Mouse (Mus musculus): Measurements from ENCODE around the gene Pacrg. TPM values are rescaled to one million over a fixed set of nuclear protein-coding genes. Genes with fewer than 3 reads are reported as not detected.

The Pacrg gene
- polyA plus RNA-seq, 1 experiment from 2014 or later, result 22.5 TPM

GRCm38 (mm10) chr17:10558671-10559070 is 281.4 kb downstream of the Pacrg start:
- no peaks in the 10 kb centered on the region for H3K9me3 ChIP-seq (replicated peaks; ENCODE audit: control insufficient read depth, low read length, poor library complexity, severe bottlenecking)
- no peak overlapping the region for H3K9ac ChIP-seq (ENCODE audit: low read depth, low read length)
- H3K27ac ChIP-seq (ENCODE audit: low read length), result no peak overlapping the region
- no peak overlapping the region for H3K4me2 ChIP-seq (ENCODE audit: low read length)
- H3K27me3 ChIP-seq (ENCODE audit: control insufficient read depth, insufficient read depth, low read depth, low read length), result no peaks in the 10 kb centered on the region
- no peaks in the 10 kb centered on the region for H3K36me3 ChIP-seq (ENCODE audit: control insufficient read depth, insufficient read depth, low read length)
- H3K4me3 ChIP-seq (ENCODE audit: low read depth, low read length), result no peak overlapping the region
- ATAC-seq, result no peak
- H3K4me1 ChIP-seq (ENCODE audit: control insufficient read depth, insufficient read depth, low read length), result no peaks in the 10 kb centered on the region
- WGBS, result 75% methylated on average over 8 of the region's 8 CpGs

DNA sequence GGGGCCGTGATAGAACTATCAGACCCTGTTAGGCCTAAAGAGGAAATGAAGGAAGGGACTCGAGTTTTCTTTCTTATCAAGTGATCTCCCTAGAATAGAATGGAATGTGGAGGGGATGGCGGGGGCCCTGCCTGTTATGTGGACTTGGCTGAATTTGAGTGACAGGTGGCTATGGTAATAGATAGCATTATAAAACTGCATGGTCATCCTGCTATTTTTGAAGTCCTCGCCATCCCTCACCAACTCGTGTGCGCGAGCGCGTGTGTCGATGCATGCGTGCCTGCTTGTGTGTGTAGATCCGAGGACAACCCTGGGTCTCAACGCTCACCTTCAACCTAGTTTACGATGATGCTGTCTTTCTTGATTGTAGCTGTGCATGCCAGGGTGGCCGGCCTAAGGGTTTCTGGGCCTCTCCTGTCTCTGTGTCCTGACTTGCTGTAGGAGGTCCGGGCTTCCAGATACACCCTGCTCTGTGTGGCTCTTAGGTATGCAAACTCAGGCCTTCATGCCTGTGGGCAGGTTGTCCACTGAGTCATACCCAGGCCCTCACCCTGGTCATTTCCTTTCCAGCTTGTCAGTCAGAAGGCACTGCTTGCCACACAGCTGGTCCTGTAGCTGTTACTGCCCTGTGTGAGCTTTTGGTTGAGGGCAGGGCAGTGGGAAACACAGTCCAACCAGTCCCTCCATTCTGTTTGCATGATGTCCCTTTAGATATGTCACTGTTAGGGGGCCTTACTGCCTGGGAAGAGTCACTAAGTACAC is 287.6 kb downstream of the Pacrg start:
- ATAC-seq, result no peak
- no peak overlapping the region for H3K9ac ChIP-seq (ENCODE audit: low read depth, low read length)
- no peaks in the 10 kb centered on the region for H3K4me1 ChIP-seq (ENCODE audit: control insufficient read depth, insufficient read depth, low read length)
- H3K9me3 ChIP-seq (replicated peaks; ENCODE audit: control insufficient read depth, low read length, poor library complexity, severe bottlenecking), result no peaks in the 10 kb centered on the region
- 95% methylated on average over 16 of the region's 16 CpGs for WGBS
- no peak overlapping the region for H3K27ac ChIP-seq (ENCODE audit: low read length)
- no peaks in the 10 kb centered on the region for H3K36me3 ChIP-seq (ENCODE audit: control insufficient read depth, insufficient read depth, low read length)
- H3K27me3 ChIP-seq (ENCODE audit: control insufficient read depth, insufficient read depth, low read depth, low read length), result no peaks in the 10 kb centered on the region
- no peak overlapping the region for H3K4me2 ChIP-seq (ENCODE audit: low read length)
- H3K4me3 ChIP-seq (ENCODE audit: low read depth, low read length), result no peak overlapping the region

- no peak overlapping the region for H3K4me2 ChIP-seq (ENCODE audit: low read length)
- no peaks in the 10 kb centered on the region for H3K27me3 ChIP-seq (ENCODE audit: control insufficient read depth, insufficient read depth, low read depth, low read length)
- H3K4me3 ChIP-seq (ENCODE audit: low read depth, low read length), result no peak overlapping the region
- ATAC-seq, result no peak
- WGBS, result 66% methylated on average over 15 of the region's 15 CpGs
- H3K9ac ChIP-seq (ENCODE audit: low read depth, low read length), result no peak overlapping the region
- H3K27ac ChIP-seq (ENCODE audit: low read length), result no peak overlapping the region
- no peaks in the 10 kb centered on the region for H3K36me3 ChIP-seq (ENCODE audit: control insufficient read depth, insufficient read depth, low read length)
- H3K9me3 ChIP-seq (replicated peaks; ENCODE audit: control insufficient read depth, low read length, poor library complexity, severe bottlenecking), result no peaks in the 10 kb centered on the region
- H3K4me1 ChIP-seq (ENCODE audit: control insufficient read depth, insufficient read depth, low read length), result no peaks in the 10 kb centered on the region
These were observed 289.2 kb downstream of the Pacrg start for GRCm38 (mm10) chr17:10550781-10551520.

GRCm38 (mm10) chr17:10549825-10550224 is 290.3 kb downstream of the Pacrg start:
- H3K36me3 ChIP-seq (ENCODE audit: control insufficient read depth, insufficient read depth, low read length), result no peaks in the 10 kb centered on the region

DNA sequence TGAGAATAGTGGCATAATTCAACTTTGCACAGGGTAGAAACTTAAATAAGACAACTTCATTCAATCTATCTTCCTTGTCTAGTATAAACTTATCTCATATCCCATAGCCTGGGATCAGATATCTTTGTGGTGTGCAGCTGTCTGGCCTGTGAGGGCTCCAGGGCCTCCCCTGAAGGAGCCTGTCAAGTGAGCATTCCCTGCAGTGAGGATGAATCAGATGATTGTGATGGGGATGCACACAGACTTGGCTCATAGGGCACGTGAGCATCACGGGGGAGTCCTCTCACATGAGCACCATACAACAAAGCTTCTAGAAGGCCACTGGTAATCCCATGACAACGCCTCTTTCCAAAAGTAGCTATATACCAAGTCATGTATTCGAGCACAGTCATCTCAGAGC is 291.1 kb downstream of the Pacrg start:
- H3K4me2 ChIP-seq (ENCODE audit: low read length), result no peak overlapping the region
- 84% methylated on average over 4 of the region's 4 CpGs for WGBS
- H3K27me3 ChIP-seq (ENCODE audit: control insufficient read depth, insufficient read depth, low read depth, low read length), result no peaks in the 10 kb centered on the region
- no peaks in the 10 kb centered on the region for H3K9me3 ChIP-seq (replicated peaks; ENCODE audit: control insufficient read depth, low read length, poor library complexity, severe bottlenecking)
- H3K4me1 ChIP-seq (ENCODE audit: control insufficient read depth, insufficient read depth, low read length), result no peaks in the 10 kb centered on the region
- H3K9ac ChIP-seq (ENCODE audit: low read depth, low read length), result no peak overlapping the region
- H3K36me3 ChIP-seq (ENCODE audit: control insufficient read depth, insufficient read depth, low read length), result no peaks in the 10 kb centered on the region
- no peak for ATAC-seq
- H3K4me3 ChIP-seq (ENCODE audit: low read depth, low read length), result no peak overlapping the region
- H3K27ac ChIP-seq (ENCODE audit: low read length), result no peak overlapping the region

More at GRCm38 (mm10) chr17:10549825-10550224, 290.3 kb downstream of the Pacrg start:
- 64% methylated on average over 3 of the region's 3 CpGs for WGBS
- ATAC-seq, result no peak
- Histone ChIP-seq H3K27me3 (ENCODE audit: control insufficient read depth, insufficient read depth, low read depth, low read length) (no peaks in the 10 kb centered on the region), H3K27ac (ENCODE audit: low read length) (no peak overlapping the region), H3K4me3 (ENCODE audit: low read depth, low read length) (no peak overlapping the region), H3K9ac (ENCODE audit: low read depth, low read length) (no peak overlapping the region), H3K4me2 (ENCODE audit: low read length) (no peak overlapping the region), H3K9me3 (replicated peaks; ENCODE audit: control insufficient read depth, low read length, poor library complexity, severe bottlenecking) (no peaks in the 10 kb centered on the region), H3K4me1 (ENCODE audit: control insufficient read depth, insufficient read depth, low read length) (no peaks in the 10 kb centered on the region)

GRCm38 (mm10) chr17:10540772-10541171 is 299.3 kb downstream of the Pacrg start:
- no peak for ATAC-seq
- no peaks in the 10 kb centered on the region for H3K4me1 ChIP-seq (ENCODE audit: control insufficient read depth, insufficient read depth, low read length)

DNA sequence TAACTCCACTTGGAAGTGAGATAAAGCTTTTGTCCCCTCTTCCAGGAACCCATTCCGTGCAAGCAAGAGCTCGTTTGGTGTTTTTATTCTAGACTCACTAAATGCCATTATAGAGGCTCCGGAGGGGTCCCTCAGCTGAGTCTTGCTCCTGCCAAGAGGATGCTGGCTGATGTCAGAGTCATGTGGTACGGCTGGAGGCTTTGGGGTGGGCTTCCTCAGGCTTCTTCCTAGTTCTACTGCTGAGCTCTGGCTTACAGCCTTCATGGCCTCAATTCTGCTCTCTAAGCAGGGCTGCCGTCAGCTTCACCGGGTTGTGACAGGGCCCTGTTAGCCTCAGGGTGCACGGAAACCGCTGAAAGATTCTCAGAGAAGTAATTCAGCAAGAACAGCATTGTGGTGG is 305.9 kb downstream of the Pacrg start:
- peak; percentile 36; the same call in 1 of the 2 replicates for ATAC-seq
- no peak overlapping the region for H3K9ac ChIP-seq (ENCODE audit: low read depth, low read length)
- H3K27ac ChIP-seq (ENCODE audit: low read length), result peak overlapping the region; percentile 31; the same call in 1 of the 2 replicates
- WGBS, result 39% methylated on average over 8 of the region's 8 CpGs
- no peaks in the 10 kb centered on the region for H3K9me3 ChIP-seq (replicated peaks; ENCODE audit: control insufficient read depth, low read length, poor library complexity, severe bottlenecking)
- peak overlapping the region; percentile 13; the same call in 1 of the 2 replicates for H3K4me2 ChIP-seq (ENCODE audit: low read length)
- H3K4me3 ChIP-seq (ENCODE audit: low read depth, low read length), result no peak overlapping the region
- no peaks in the 10 kb centered on the region for H3K36me3 ChIP-seq (ENCODE audit: control insufficient read depth, insufficient read depth, low read length)
- peaks cover 16% of the 10 kb centered on the region for H3K4me1 ChIP-seq (ENCODE audit: control insufficient read depth, insufficient read depth, low read length)
- no peaks in the 10 kb centered on the region for H3K27me3 ChIP-seq (ENCODE audit: control insufficient read depth, insufficient read depth, low read depth, low read length)

More at GRCm38 (mm10) chr17:10540772-10541171, 299.3 kb downstream of the Pacrg start:
- Histone ChIP-seq H3K4me2 (ENCODE audit: low read length) (no peak overlapping the region), H3K36me3 (ENCODE audit: control insufficient read depth, insufficient read depth, low read length) (no peaks in the 10 kb centered on the region), H3K27me3 (ENCODE audit: control insufficient read depth, insufficient read depth, low read depth, low read length) (no peaks in the 10 kb centered on the region), H3K9ac (ENCODE audit: low read depth, low read length) (no peak overlapping the region), H3K4me3 (ENCODE audit: low read depth, low read length) (no peak overlapping the region), H3K27ac (ENCODE audit: low read length) (no peak overlapping the region), H3K9me3 (replicated peaks; ENCODE audit: control insufficient read depth, low read length, poor library complexity, severe bottlenecking) (no peaks in the 10 kb centered on the region)
- 85% methylated on average over 2 of the region's 2 CpGs for WGBS

DNA sequence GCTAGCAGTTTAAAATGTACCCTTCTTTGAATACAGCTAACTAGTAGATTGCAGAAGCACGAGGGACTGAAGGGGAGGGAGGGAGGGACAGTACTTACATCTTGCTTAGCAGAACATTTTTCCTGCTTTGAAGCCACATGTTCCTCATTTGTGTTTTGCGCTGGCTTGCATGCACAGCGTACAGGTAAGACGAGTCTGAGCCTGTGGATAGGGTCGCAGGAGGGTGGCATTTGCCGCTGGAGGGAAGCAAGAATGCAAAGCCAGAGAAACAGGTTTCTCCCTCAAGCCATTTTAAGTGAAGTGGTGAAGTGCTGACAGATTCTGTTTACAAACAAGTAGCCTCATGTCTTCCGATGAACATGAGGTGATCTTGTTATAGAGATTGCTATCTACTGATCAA is 306.6 kb downstream of the Pacrg start:
- Histone ChIP-seq H3K4me3 (ENCODE audit: low read depth, low read length) (no peak overlapping the region), H3K27ac (ENCODE audit: low read length) (no peak overlapping the region), H3K27me3 (ENCODE audit: control insufficient read depth, insufficient read depth, low read depth, low read length) (no peaks in the 10 kb centered on the region), H3K4me2 (ENCODE audit: low read length) (no peak overlapping the region), H3K9me3 (replicated peaks; ENCODE audit: control insufficient read depth, low read length, poor library complexity, severe bottlenecking) (no peaks in the 10 kb centered on the region), H3K36me3 (ENCODE audit: control insufficient read depth, insufficient read depth, low read length) (no peaks in the 10 kb centered on the region), H3K4me1 (ENCODE audit: control insufficient read depth, insufficient read depth, low read length) (peaks cover 16% of the 10 kb centered on the region), H3K9ac (ENCODE audit: low read depth, low read length) (no peak overlapping the region)
- ATAC-seq, result no peak
- 81% methylated on average over 7 of the region's 7 CpGs for WGBS

DNA sequence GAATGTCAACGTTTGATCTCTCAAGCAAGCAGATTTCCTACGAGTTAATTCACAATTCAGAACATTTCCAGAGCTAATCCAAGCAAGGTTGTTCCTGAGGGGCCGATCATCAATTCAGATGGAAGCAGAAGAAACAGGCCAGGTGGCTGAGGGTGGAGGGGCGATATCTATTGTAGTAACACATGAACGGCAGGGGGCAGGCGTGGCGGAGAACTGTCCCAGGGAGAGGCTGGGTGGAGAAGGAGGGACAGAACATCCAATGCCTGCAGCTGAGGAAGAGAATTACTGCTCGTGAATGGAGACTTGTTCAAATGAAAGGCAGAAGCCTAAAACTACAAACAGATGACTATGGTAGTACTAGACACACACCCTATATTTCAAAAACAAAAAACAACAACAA is 309.1 kb downstream of the Pacrg start:
- Histone ChIP-seq H3K4me3 (ENCODE audit: low read depth, low read length) (no peak overlapping the region), H3K9me3 (replicated peaks; ENCODE audit: control insufficient read depth, low read length, poor library complexity, severe bottlenecking) (no peaks in the 10 kb centered on the region), H3K27ac (ENCODE audit: low read length) (no peak overlapping the region), H3K27me3 (ENCODE audit: control insufficient read depth, insufficient read depth, low read depth, low read length) (no peaks in the 10 kb centered on the region), H3K4me2 (ENCODE audit: low read length) (no peak overlapping the region), H3K36me3 (ENCODE audit: control insufficient read depth, insufficient read depth, low read length) (no peaks in the 10 kb centered on the region), H3K9ac (ENCODE audit: low read depth, low read length) (no peak overlapping the region), H3K4me1 (ENCODE audit: control insufficient read depth, insufficient read depth, low read length) (peaks cover 16% of the 10 kb centered on the region)
- ATAC-seq, result no peak
- 19% methylated on average over 8 of the region's 8 CpGs for WGBS

Measured in midbrain, embryonic 16.5 days (tissue).